Mouse (Mus musculus) stomach, postnatal 0 days (tissue): ENCODE results near the gene Aspscr1. TPM values are rescaled to one million over a fixed set of nuclear protein-coding genes. Genes with fewer than 3 reads are reported as not detected.
A peak's percentile ranks its signal among the peaks of the same experiment; 100 is the strongest.

Experiments used
- ATAC-seq: fragments of 200-750 bp; cut with Nextera tagmentation; 2 replicates; pipeline ENCODE4 v1.8.0; 2017; ENCODE audit not compliant: low FRiP score, low TSS enrichment
- DNase-seq: peaks from one replicate; pipeline ENCODE4 v3.0.0-alpha.2; 2016; ENCODE audit warnings: low spot score
- H3K27ac ChIP-seq: fragments of 300-500 bp; sonication (generic); replicated peaks from 2 replicates; pipeline ENCODE4 v1.5.1; 2014; ENCODE audit warnings: mild to moderate bottlenecking, control low read depth
- H3K27me3 ChIP-seq: fragments of 300-500 bp; sonication (generic); 2 replicates; pipeline ENCODE4 v1.6.1; 2014; ENCODE audit warnings: low read length; ENCODE audit not compliant: control insufficient read depth, insufficient read depth
- H3K36me3 ChIP-seq: fragments of 300-500 bp; sonication (generic); 2 replicates; pipeline ENCODE4 v1.6.1; 2014; ENCODE audit warnings: low read length, mixed read lengths; ENCODE audit not compliant: control insufficient read depth, insufficient read depth
- H3K4me1 ChIP-seq: fragments of 300-500 bp; sonication (generic); replicated peaks from 2 replicates; pipeline ENCODE4 v1.6.1; 2014; ENCODE audit warnings: antibody characterized with exemption; ENCODE audit not compliant: control insufficient read depth, insufficient read depth
- H3K4me2 ChIP-seq: fragments of 300-500 bp; sonication (generic); replicated peaks from 2 replicates; pipeline ENCODE4 v1.6.1; 2014; ENCODE audit warnings: low read depth, mild to moderate bottlenecking, control low read depth, moderate library complexity
- H3K4me3 ChIP-seq: fragments of 300-500 bp; sonication (generic); 2 replicates; pipeline ENCODE4 v1.5.1; 2014; ENCODE audit warnings: low read depth, low read length, control low read depth
- H3K9ac ChIP-seq: fragments of 300-500 bp; sonication (generic); 2 replicates; pipeline ENCODE4 v1.6.1; 2014; ENCODE audit warnings: mild to moderate bottlenecking, low read length, control low read depth, mixed read lengths
- H3K9me3 ChIP-seq: fragments of 300-500 bp; sonication (generic); 2 replicates; pipeline ENCODE4 v1.6.1; 2016; ENCODE audit warnings: low read length; ENCODE audit not compliant: control insufficient read depth
- CTCF ChIP-seq: IDR thresholded peaks from 2 replicates; pipeline ENCODE4 v1.5.1; 2016; ENCODE audit warnings: antibody characterized with exemption, low read depth, mild to moderate bottlenecking, moderate library complexity
- EP300 ChIP-seq: optimal IDR thresholded peaks from 2 replicates; pipeline ENCODE3; 2016; ENCODE audit warnings: antibody characterized with exemption
- WGBS: fragments of 180-500 bp; shearing (Covaris S2); extraction: QIAGEN DNeasy Blood & Tissue Kit; methylation state at CpG from one replicate; pipeline ENCODE4 v1.1.7; 2014; 5-methylcytosine and 5-hydroxymethylcytosine counted together
- polyA plus RNA-seq: library from polyadenylated mRNA; unstranded; fragments of >200 nt; fragmentation: Nextera tagmentation; extraction: Ambion mirVana; gene quantifications from 2 replicates; pipeline ENCODE4 v1.2.1, GENCODE M21; 2015

The Aspscr1 gene
- polyA plus RNA-seq, 1 experiment from 2014 or later, result 74.1 TPM

DNA sequence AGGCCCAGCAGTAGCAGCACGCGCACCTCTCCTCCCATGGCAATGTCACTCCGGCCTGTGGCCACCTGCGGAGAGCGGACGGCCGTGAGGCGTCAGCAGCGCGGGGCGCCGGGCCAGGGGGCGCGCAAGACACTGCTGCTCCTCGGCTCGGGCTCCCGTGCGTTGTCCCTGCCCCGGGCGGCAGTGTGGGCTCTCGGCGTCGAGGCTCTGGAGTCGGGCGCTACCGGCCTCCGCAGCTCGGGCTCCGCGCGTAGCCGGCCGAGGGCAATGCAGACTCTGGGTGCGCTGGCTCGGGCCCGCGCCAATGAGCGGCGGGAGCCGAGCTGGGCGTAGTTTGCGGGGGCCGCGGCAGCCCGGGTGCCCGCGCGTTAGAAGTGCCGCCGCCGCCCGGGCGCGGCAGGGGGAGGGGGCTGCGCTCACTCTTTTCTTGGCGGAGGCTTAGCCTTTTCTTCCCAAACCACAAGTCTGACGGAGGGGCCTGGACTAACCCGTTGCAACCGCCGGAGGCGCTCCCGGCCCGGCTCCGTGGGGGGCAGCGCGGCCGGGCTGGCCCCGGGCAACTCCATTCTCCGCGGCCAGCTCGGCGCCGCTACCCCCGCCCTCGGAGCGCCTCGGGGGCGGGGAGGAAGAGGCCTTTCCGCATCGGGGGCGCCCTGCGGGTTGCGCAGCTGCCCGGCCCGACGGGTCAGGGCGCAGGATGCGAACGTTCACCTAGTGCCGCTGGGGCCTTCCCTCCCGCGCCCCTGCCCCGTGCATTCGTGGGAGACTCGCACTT is 12.3 kb upstream of the Aspscr1 start:
- peak; percentile 58 for DNase-seq
- H3K9ac ChIP-seq, result peak overlapping the region; percentile 45

DNA sequence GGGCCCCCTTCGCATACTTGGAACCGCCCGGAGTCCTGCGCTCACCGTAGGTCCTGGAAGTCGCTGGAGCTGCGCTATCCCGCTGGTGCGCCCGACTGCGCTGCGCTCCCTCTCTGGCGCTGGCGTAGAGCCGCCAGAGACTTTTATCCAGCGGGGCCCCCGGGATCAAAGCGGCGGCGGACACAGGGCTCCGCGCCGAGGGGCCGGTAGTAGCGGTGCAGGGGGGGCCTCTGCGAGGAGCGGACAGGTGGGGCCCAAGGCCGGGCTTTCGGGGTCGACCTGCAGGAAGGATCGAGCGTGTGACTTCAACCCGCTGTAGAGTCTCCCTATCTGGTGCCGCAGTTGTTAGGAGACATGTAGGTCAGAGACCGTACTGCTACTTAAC is 11.7 kb upstream of the Aspscr1 start, which contains the start of gene Notum:
Gene Notum, minus strand, starts transcription at position 100 of the 385 bp plus-strand sequence.
- peak within 1 kb of the TSS; percentile 45 for H3K9ac ChIP-seq
- TF ChIP-seq CTCF (no peak), EP300 (no peak)
- no peaks in the 10 kb centered on the region for H3K9me3 ChIP-seq
- H3K4me2 ChIP-seq, result peak within 1 kb of the TSS; percentile 66
- H3K36me3 ChIP-seq, result no peaks in the 10 kb centered on the region
- H3K4me1 ChIP-seq, result peaks cover 3% of the 10 kb centered on the region; the same call in 1 of the 2 replicates
- 0 out of 2 replicates have a peak, but pooled peaks have one; percentile 10 for ATAC-seq
- DNase-seq, result no peak
- H3K27me3 ChIP-seq, result peaks cover 21% of the 10 kb centered on the region
- WGBS, result 2% methylated on average over 35 of the region's 35 CpGs
- peak within 1 kb of the TSS; percentile 43 for H3K4me3 ChIP-seq
- H3K27ac ChIP-seq, result no peak within 1 kb of the TSS

More for the DNA sequence above, 12.3 kb upstream of the Aspscr1 start:
- Histone ChIP-seq H3K4me1 (peaks cover 3% of the 10 kb centered on the region; the same call in 1 of the 2 replicates), H3K4me3 (peak overlapping the region; percentile 43), H3K27ac (no peak overlapping the region), H3K9me3 (no peaks in the 10 kb centered on the region), H3K27me3 (peaks cover 21% of the 10 kb centered on the region), H3K36me3 (no peaks in the 10 kb centered on the region), H3K4me2 (peak overlapping the region; percentile 66)
- ATAC-seq, result peak; percentile 50
- WGBS, result under 1% methylated on average over 80 of the region's 95 CpGs
- peak; percentile 41 for TF ChIP-seq CTCF
- TF ChIP-seq EP300, result no peak

- H3K36me3 ChIP-seq, result no peaks in the 10 kb centered on the region
- no peak overlapping the region for H3K9ac ChIP-seq
- no peak overlapping the region for H3K27ac ChIP-seq
- H3K4me2 ChIP-seq, result no peak overlapping the region
- TF ChIP-seq CTCF, result no peak
- TF ChIP-seq EP300, result no peak
- no peak overlapping the region for H3K4me3 ChIP-seq
- DNase-seq, result no peak
- no peaks in the 10 kb centered on the region for H3K9me3 ChIP-seq
- H3K27me3 ChIP-seq, result peaks cover 21% of the 10 kb centered on the region
- peaks cover 3% of the 10 kb centered on the region; the same call in 1 of the 2 replicates for H3K4me1 ChIP-seq
- WGBS, result 57% methylated on average over 6 of the region's 6 CpGs
- ATAC-seq, result no peak
Measured at GRCm38 (mm10) chr11:120662759-120663158, 10.0 kb upstream of the Aspscr1 start.

- Histone ChIP-seq H3K9ac (no peak overlapping the region), H3K4me3 (no peak overlapping the region), H3K27me3 (peaks cover 21% of the 10 kb centered on the region), H3K36me3 (no peaks in the 10 kb centered on the region), H3K9me3 (no peaks in the 10 kb centered on the region), H3K4me2 (no peak overlapping the region), H3K27ac (no peak overlapping the region), H3K4me1 (peaks cover 3% of the 10 kb centered on the region; the same call in 1 of the 2 replicates)
- TF ChIP-seq EP300, result no peak
- no peak for TF ChIP-seq CTCF
- ATAC-seq (no peak), DNase-seq (no peak)
- WGBS, result 89% methylated on average over 5 of the region's 5 CpGs
Measured at GRCm38 (mm10) chr11:120663714-120664113, 9.1 kb upstream of the Aspscr1 start.

DNA sequence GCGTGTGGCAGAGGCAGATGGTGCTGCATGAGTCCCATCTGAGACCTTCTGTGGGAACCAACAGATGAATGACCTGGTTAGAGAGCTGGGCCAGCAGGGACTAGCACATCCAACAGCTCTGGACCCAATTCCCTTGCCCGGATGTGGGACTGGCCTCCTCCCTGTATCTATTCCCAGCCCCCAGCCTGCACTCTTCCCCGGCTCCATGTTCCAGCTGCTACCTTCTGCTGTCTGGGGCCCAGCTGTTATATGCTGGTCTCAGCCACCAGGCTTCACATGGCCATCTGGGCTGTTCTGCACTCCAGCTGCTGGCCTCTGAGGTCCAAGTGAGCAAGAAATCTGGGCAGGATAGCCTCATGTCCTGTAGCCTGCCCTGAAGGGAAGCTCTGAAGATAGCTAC is 7.4 kb upstream of the Aspscr1 start:
- Histone ChIP-seq H3K27ac (no peak overlapping the region), H3K9me3 (no peaks in the 10 kb centered on the region), H3K4me3 (no peak overlapping the region), H3K9ac (no peak overlapping the region), H3K36me3 (no peaks in the 10 kb centered on the region), H3K4me1 (peaks cover 3% of the 10 kb centered on the region; the same call in 1 of the 2 replicates), H3K27me3 (peaks cover 8% of the 10 kb centered on the region), H3K4me2 (no peak overlapping the region)
- DNase-seq, result no peak
- no peak for ATAC-seq
- no peak for TF ChIP-seq CTCF
- no peak for TF ChIP-seq EP300
- WGBS, result 67% methylated on average over 3 of the region's 3 CpGs

DNA sequence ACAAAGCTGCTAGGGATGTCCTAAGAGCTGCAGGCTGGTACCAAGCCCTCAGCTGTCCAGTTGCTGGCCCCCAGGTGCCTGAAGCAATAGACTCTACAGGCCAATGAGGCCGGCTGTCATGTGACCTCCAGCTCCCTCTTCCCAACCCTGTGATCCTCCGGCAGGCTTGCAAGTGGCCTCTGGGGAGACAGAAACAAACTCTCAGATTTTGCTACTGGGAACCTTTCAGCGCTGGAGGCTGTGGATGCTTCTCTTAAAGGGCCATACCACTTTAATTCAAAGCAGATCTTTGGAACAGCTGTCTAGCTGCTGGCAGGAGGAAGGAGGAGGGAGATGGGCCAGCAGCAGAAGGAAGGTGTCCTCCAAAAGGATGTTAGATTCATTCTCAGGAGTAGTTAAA is 6.2 kb upstream of the Aspscr1 start:
- Histone ChIP-seq H3K4me3 (no peak overlapping the region), H3K36me3 (no peaks in the 10 kb centered on the region), H3K4me2 (no peak overlapping the region), H3K27ac (no peak overlapping the region), H3K4me1 (no peaks in the 10 kb centered on the region), H3K9me3 (no peaks in the 10 kb centered on the region), H3K27me3 (no peaks in the 10 kb centered on the region), H3K9ac (no peak overlapping the region)
- WGBS, result 12% methylated on average over 3 of the region's 3 CpGs
- TF ChIP-seq EP300, result no peak
- TF ChIP-seq CTCF, result no peak
- no peak for ATAC-seq
- no peak for DNase-seq
